Mouse (Mus musculus): ENCODE measurements around the gene Bdh1. TPM values are rescaled to one million over a fixed set of nuclear protein-coding genes. Genes with fewer than 3 reads are reported as not detected.

The Bdh1 gene
- polyA plus RNA-seq, 2 experiments, result 48.9 to 91.3 TPM

GRCm38 (mm10) chr16:31476872-31477603, 55.0 kb downstream of the Bdh1 start:
- no peak for ATAC-seq (ENCODE audit: insufficient read depth)

GRCm38 (mm10) chr16:31485336-31485735, 63.3 kb downstream of the Bdh1 start:
- DNase-seq (ENCODE audit: low read depth in 3 of 3, low spot score in 3 of 3) (no peak), ATAC-seq (ENCODE audit: insufficient read depth) (no peak)
- Histone ChIP-seq H3K4me2 (ENCODE audit: low read depth) (no peak overlapping the region), H3K9me3 (ENCODE audit: control insufficient read depth, low read length) (no peaks in the 10 kb centered on the region), H3K27me3 (ENCODE audit: control insufficient read depth, insufficient read depth, low read length) (no peaks in the 10 kb centered on the region), H3K4me3 (ENCODE audit: insufficient read depth in 1 of 2, low read depth in 2 of 2, low read length in 2 of 2) (no peak overlapping the region), H3K9ac (replicated peaks) (no peak overlapping the region), H3K27ac (no peak overlapping the region), H3K4me1 (replicated peaks; ENCODE audit: control insufficient read depth in 2 of 2, insufficient read depth in 2 of 2, low read length in 1 of 2) (no peaks in the 10 kb centered on the region), H3K36me3 (replicated peaks; ENCODE audit: control insufficient read depth, insufficient read depth, low read depth) (no peaks in the 10 kb centered on the region)
- TF ChIP-seq CTCF (IDR thresholded peaks at IDR 0.05; ENCODE audit: low read depth) (no peak), EP300 (IDR thresholded peaks at IDR 0.05; ENCODE audit: low read depth) (no peak)
- 70% methylated on average over 5 of the region's 5 CpGs for whole genome bisulfite sequencing (ENCODE audit: insufficient replicate concordance)

More at GRCm38 (mm10) chr16:31476872-31477603, 55.0 kb downstream of the Bdh1 start:
- H3K9me3 ChIP-seq (ENCODE audit: control insufficient read depth, low read length), result no peaks in the 10 kb centered on the region
- no peak for DNase-seq (ENCODE audit: low read depth in 3 of 3, low spot score in 3 of 3)
- peaks cover 3 to 6% of the 10 kb centered on the region in 2 experiments for H3K4me1 ChIP-seq (replicated peaks; ENCODE audit: control insufficient read depth in 2 of 2, insufficient read depth in 2 of 2, low read length in 1 of 2)
- H3K4me3 ChIP-seq (ENCODE audit: insufficient read depth in 1 of 2, low read depth in 2 of 2, low read length in 2 of 2), result no peak overlapping the region
- no peak overlapping the region for H3K9ac ChIP-seq (replicated peaks)
- no peaks in the 10 kb centered on the region for H3K36me3 ChIP-seq (replicated peaks; ENCODE audit: control insufficient read depth, insufficient read depth, low read depth)
- WGBS (ENCODE audit: insufficient replicate concordance), result 46% methylated on average over 7 of the region's 7 CpGs
- H3K4me2 ChIP-seq (ENCODE audit: low read depth), result no peak overlapping the region
- H3K27me3 ChIP-seq (ENCODE audit: control insufficient read depth, insufficient read depth, low read length), result no peaks in the 10 kb centered on the region
- TF ChIP-seq EP300 (IDR thresholded peaks at IDR 0.05; ENCODE audit: low read depth) (no peak), CTCF (IDR thresholded peaks at IDR 0.05; ENCODE audit: low read depth) (no peak)
- H3K27ac ChIP-seq, result no peak overlapping the region

GRCm38 (mm10) chr16:31487266-31487665, 65.2 kb downstream of the Bdh1 start:
- Histone ChIP-seq H3K4me1 (replicated peaks; ENCODE audit: control insufficient read depth in 2 of 2, insufficient read depth in 2 of 2, low read length in 1 of 2) (no peaks in the 10 kb centered on the region), H3K36me3 (replicated peaks; ENCODE audit: control insufficient read depth, insufficient read depth, low read depth) (no peaks in the 10 kb centered on the region), H3K4me3 (ENCODE audit: insufficient read depth in 1 of 2, low read depth in 2 of 2, low read length in 2 of 2) (no peak overlapping the region), H3K9me3 (ENCODE audit: control insufficient read depth, low read length) (no peaks in the 10 kb centered on the region), H3K27me3 (ENCODE audit: control insufficient read depth, insufficient read depth, low read length) (no peaks in the 10 kb centered on the region), H3K9ac (replicated peaks) (no peak overlapping the region), H3K27ac (no peak overlapping the region), H3K4me2 (ENCODE audit: low read depth) (no peak overlapping the region)
- WGBS (ENCODE audit: insufficient replicate concordance), result 42% methylated on average over 3 of the region's 3 CpGs
- DNase-seq (ENCODE audit: low read depth in 3 of 3, low spot score in 3 of 3), result no peak
- TF ChIP-seq EP300 (IDR thresholded peaks at IDR 0.05; ENCODE audit: low read depth), result no peak
- no peak for TF ChIP-seq CTCF (IDR thresholded peaks at IDR 0.05; ENCODE audit: low read depth)
- no peak for ATAC-seq (ENCODE audit: insufficient read depth)

DNA sequence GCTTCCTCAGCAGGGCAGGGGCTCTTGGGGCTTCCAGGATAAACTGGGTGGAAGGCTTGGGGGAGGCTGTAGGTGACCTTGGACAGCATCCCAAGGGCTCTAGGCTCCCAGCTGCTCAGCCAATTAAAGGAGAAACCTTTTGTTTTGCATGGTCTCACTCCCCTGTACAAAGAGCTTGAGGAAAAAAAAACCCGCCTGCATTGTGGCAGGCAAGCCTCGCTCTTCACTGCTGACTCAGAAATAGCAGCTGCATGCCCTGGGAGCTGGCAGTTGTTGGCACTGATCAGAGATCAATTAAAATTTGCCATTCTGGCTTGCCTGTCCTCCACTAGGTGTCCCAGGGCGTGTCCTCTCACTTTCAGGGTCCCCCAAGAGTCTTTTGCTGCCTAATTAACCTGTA, 67.0 kb downstream of the Bdh1 start:
- DNase-seq (ENCODE audit: low read depth in 3 of 3, low spot score in 3 of 3) (no peak), ATAC-seq (ENCODE audit: insufficient read depth) (no peak)
- no peak overlapping the region for H3K9ac ChIP-seq (replicated peaks)
- no peaks in the 10 kb centered on the region for H3K9me3 ChIP-seq (ENCODE audit: control insufficient read depth, low read length)
- no peaks in the 10 kb centered on the region for H3K36me3 ChIP-seq (replicated peaks; ENCODE audit: control insufficient read depth, insufficient read depth, low read depth)
- 0 out of 4 replicates have a peak, but pooled peaks cover 0 to 3% of the 10 kb centered on the region in 2 experiments for H3K4me1 ChIP-seq (replicated peaks; ENCODE audit: control insufficient read depth in 2 of 2, insufficient read depth in 2 of 2, low read length in 1 of 2)
- WGBS (ENCODE audit: insufficient replicate concordance), result 17% methylated on average over 3 of the region's 3 CpGs
- TF ChIP-seq EP300 (IDR thresholded peaks at IDR 0.05; ENCODE audit: low read depth) (no peak), CTCF (IDR thresholded peaks at IDR 0.05; ENCODE audit: low read depth) (no peak)
- H3K4me2 ChIP-seq (ENCODE audit: low read depth), result no peak overlapping the region
- no peak overlapping the region for H3K4me3 ChIP-seq (ENCODE audit: insufficient read depth in 1 of 2, low read depth in 2 of 2, low read length in 2 of 2)
- H3K27ac ChIP-seq, result no peak overlapping the region
- H3K27me3 ChIP-seq (ENCODE audit: control insufficient read depth, insufficient read depth, low read length), result no peaks in the 10 kb centered on the region

DNA sequence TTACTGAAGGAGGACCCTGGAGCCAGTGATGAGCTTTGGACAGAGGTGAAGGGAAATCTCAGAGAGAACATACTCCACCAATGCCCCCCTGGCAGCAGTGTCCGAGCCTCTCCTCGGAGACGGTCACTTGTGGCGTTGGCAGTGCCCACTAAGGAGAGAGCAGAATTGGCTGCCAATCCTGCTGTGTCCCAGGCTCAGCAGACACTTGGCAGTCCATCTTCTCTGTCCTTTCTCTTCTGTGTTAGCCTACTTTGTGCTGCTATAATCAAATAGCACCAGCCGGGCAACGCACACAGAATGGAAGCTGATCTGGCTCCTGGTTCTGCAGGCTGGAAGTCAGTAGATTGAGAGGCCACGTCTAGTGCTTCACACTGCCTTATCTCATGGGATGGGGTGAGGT, 68.9 kb downstream of the Bdh1 start:
- Histone ChIP-seq H3K27ac (no peak overlapping the region), H3K27me3 (ENCODE audit: control insufficient read depth, insufficient read depth, low read length) (no peaks in the 10 kb centered on the region), H3K4me2 (ENCODE audit: low read depth) (no peak overlapping the region), H3K9me3 (ENCODE audit: control insufficient read depth, low read length) (no peaks in the 10 kb centered on the region), H3K36me3 (replicated peaks; ENCODE audit: control insufficient read depth, insufficient read depth, low read depth) (no peaks in the 10 kb centered on the region), H3K9ac (replicated peaks) (no peak overlapping the region), H3K4me3 (ENCODE audit: insufficient read depth in 1 of 2, low read depth in 2 of 2, low read length in 2 of 2) (no peak overlapping the region), H3K4me1 (replicated peaks; ENCODE audit: control insufficient read depth in 2 of 2, insufficient read depth in 2 of 2, low read length in 1 of 2) (0 out of 4 replicates have a peak, but pooled peaks cover 0 to 3% of the 10 kb centered on the region in 2 experiments)
- 73% methylated on average over 7 of the region's 7 CpGs for WGBS (ENCODE audit: insufficient replicate concordance)
- TF ChIP-seq CTCF (IDR thresholded peaks at IDR 0.05; ENCODE audit: low read depth) (no peak), EP300 (IDR thresholded peaks at IDR 0.05; ENCODE audit: low read depth) (no peak)
- no peak for DNase-seq (ENCODE audit: low read depth in 3 of 3, low spot score in 3 of 3)
- no peak for ATAC-seq (ENCODE audit: insufficient read depth)

Measured in liver, embryonic 14.5 days (tissue).